Mouse (Mus musculus): ENCODE measurements around the gene Gm44790. TPM values are rescaled to one million over a fixed set of nuclear protein-coding genes. Genes with fewer than 3 reads are reported as not detected.

Gene Gm44790
- polyA plus RNA-seq, 1 experiment from 2014 or later: not detected

- H3K9ac ChIP-seq (ENCODE audit: low read depth, low read length): no peak overlapping the region
- ATAC-seq (ENCODE audit: low read depth): no peak
- H3K36me3 ChIP-seq (ENCODE audit: control insufficient read depth, insufficient read depth): peaks cover 12% of the 10 kb centered on the region
- H3K4me2 ChIP-seq (ENCODE audit: low read depth, low read length): no peak overlapping the region
- no peaks in the 10 kb centered on the region for H3K4me1 ChIP-seq (ENCODE audit: control insufficient read depth, low read depth, low read length)
- WGBS (ENCODE audit: insufficient replicate concordance): 79% methylated on average over 3 of the region's 3 CpGs
- H3K27ac ChIP-seq (ENCODE audit: low read length): no peak overlapping the region
- H3K9me3 ChIP-seq (replicated peaks; ENCODE audit: control insufficient read depth, low read length): no peaks in the 10 kb centered on the region
- H3K27me3 ChIP-seq (ENCODE audit: control insufficient read depth, insufficient read depth, low read depth, low read length): no peaks in the 10 kb centered on the region
- H3K4me3 ChIP-seq (ENCODE audit: low read depth, low read length): no peak overlapping the region
Observed at GRCm38 (mm10) chr6:86419239-86419638, 7.2 kb upstream of the Gm44790 start.

DNA sequence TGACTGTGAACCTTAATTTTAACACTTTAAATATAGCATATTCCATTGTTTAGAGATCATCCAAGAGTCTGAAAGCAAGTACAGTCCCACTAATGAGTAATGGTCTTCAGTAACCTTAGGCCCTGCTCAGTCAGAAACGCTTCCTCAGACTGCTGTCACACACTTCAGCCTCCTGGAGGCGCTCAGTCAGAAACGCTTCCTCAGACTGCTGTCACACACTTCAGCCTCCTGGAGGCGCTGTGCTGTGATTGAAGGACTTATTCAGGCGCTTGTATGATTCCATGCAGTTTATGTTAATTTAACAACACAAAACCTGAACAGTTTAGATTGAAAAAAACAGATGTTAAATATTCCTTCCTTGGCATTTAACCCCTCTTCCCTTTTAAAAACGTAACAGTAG lies 6.0 kb upstream of the Gm44790 start:
- Histone ChIP-seq H3K27me3 (ENCODE audit: control insufficient read depth, insufficient read depth, low read depth, low read length) (no peaks in the 10 kb centered on the region), H3K36me3 (ENCODE audit: control insufficient read depth, insufficient read depth) (peaks cover 12% of the 10 kb centered on the region), H3K4me1 (ENCODE audit: control insufficient read depth, low read depth, low read length) (no peaks in the 10 kb centered on the region), H3K4me2 (ENCODE audit: low read depth, low read length) (no peak overlapping the region), H3K4me3 (ENCODE audit: low read depth, low read length) (no peak overlapping the region), H3K9ac (ENCODE audit: low read depth, low read length) (no peak overlapping the region), H3K27ac (ENCODE audit: low read length) (no peak overlapping the region), H3K9me3 (replicated peaks; ENCODE audit: control insufficient read depth, low read length) (no peaks in the 10 kb centered on the region)
- ATAC-seq (ENCODE audit: low read depth): no peak
- WGBS (ENCODE audit: insufficient replicate concordance): 78% methylated on average over 6 of the region's 6 CpGs

GRCm38 (mm10) chr6:86431531-86431930 lies 5.1 kb downstream of the Gm44790 start:
- H3K4me3 ChIP-seq (ENCODE audit: low read depth, low read length): no peak overlapping the region
- H3K27me3 ChIP-seq (ENCODE audit: control insufficient read depth, insufficient read depth, low read depth, low read length): no peaks in the 10 kb centered on the region
- H3K4me2 ChIP-seq (ENCODE audit: low read depth, low read length): no peak overlapping the region
- H3K27ac ChIP-seq (ENCODE audit: low read length): no peak overlapping the region
- no peak overlapping the region for H3K9ac ChIP-seq (ENCODE audit: low read depth, low read length)
- H3K9me3 ChIP-seq (replicated peaks; ENCODE audit: control insufficient read depth, low read length): no peaks in the 10 kb centered on the region
- no peaks in the 10 kb centered on the region for H3K4me1 ChIP-seq (ENCODE audit: control insufficient read depth, low read depth, low read length)
- ATAC-seq (ENCODE audit: low read depth): no peak
- H3K36me3 ChIP-seq (ENCODE audit: control insufficient read depth, insufficient read depth): peaks cover 7% of the 10 kb centered on the region; the same call in 1 of the 2 replicates
- WGBS (ENCODE audit: insufficient replicate concordance): 86% methylated on average over 3 of the region's 3 CpGs

- H3K4me1 ChIP-seq (ENCODE audit: control insufficient read depth, low read depth, low read length): no peaks in the 10 kb centered on the region; the same call in 1 of the 2 replicates
- 72% methylated on average over 1 of the region's 1 CpGs for WGBS (ENCODE audit: insufficient replicate concordance)
- no peaks in the 10 kb centered on the region for H3K27me3 ChIP-seq (ENCODE audit: control insufficient read depth, insufficient read depth, low read depth, low read length)
- H3K9ac ChIP-seq (ENCODE audit: low read depth, low read length): no peak overlapping the region
- no peak overlapping the region for H3K27ac ChIP-seq (ENCODE audit: low read length)
- H3K4me3 ChIP-seq (ENCODE audit: low read depth, low read length): no peak overlapping the region
- H3K9me3 ChIP-seq (replicated peaks; ENCODE audit: control insufficient read depth, low read length): no peaks in the 10 kb centered on the region
- no peaks in the 10 kb centered on the region; the same call in 1 of the 2 replicates for H3K36me3 ChIP-seq (ENCODE audit: control insufficient read depth, insufficient read depth)
- ATAC-seq (ENCODE audit: low read depth): no peak
- no peak overlapping the region for H3K4me2 ChIP-seq (ENCODE audit: low read depth, low read length)
Observed at GRCm38 (mm10) chr6:86433696-86434095, 7.2 kb downstream of the Gm44790 start.

- peaks cover 8% of the 10 kb centered on the region for H3K4me1 ChIP-seq (ENCODE audit: control insufficient read depth, low read depth, low read length)
- H3K4me3 ChIP-seq (ENCODE audit: low read depth, low read length): peak overlapping the region; percentile 71
- H3K27ac ChIP-seq (ENCODE audit: low read length): peak overlapping the region; percentile 95
- peak overlapping the region; percentile 71 for H3K4me2 ChIP-seq (ENCODE audit: low read depth, low read length)
- WGBS (ENCODE audit: insufficient replicate concordance): 2% methylated on average over 14 of the region's 14 CpGs
- H3K36me3 ChIP-seq (ENCODE audit: control insufficient read depth, insufficient read depth): no peaks in the 10 kb centered on the region; the same call in 1 of the 2 replicates
- peak; percentile 55 for ATAC-seq (ENCODE audit: low read depth)
- H3K27me3 ChIP-seq (ENCODE audit: control insufficient read depth, insufficient read depth, low read depth, low read length): no peaks in the 10 kb centered on the region
- no peaks in the 10 kb centered on the region for H3K9me3 ChIP-seq (replicated peaks; ENCODE audit: control insufficient read depth, low read length)
- peak overlapping the region; percentile 91 for H3K9ac ChIP-seq (ENCODE audit: low read depth, low read length)
Observed at GRCm38 (mm10) chr6:86437711-86438110, 11.3 kb downstream of the Gm44790 start.

GRCm38 (mm10) chr6:86438272-86439118 lies 12.0 kb downstream of the Gm44790 start, which contains the start of gene C87436:
TSS of gene C87436 (plus strand) at chr6:86438374.
- peak within 1 kb of the TSS; percentile 71 for H3K4me3 ChIP-seq (ENCODE audit: low read depth, low read length)
- no peaks in the 10 kb centered on the region for H3K9me3 ChIP-seq (replicated peaks; ENCODE audit: control insufficient read depth, low read length)
- under 1% methylated on average over 59 of the region's 59 CpGs for WGBS (ENCODE audit: insufficient replicate concordance)
- H3K27ac ChIP-seq (ENCODE audit: low read length): peak within 1 kb of the TSS; percentile 95
- H3K36me3 ChIP-seq (ENCODE audit: control insufficient read depth, insufficient read depth): no peaks in the 10 kb centered on the region; the same call in none of the 2 replicates
- no peaks in the 10 kb centered on the region for H3K27me3 ChIP-seq (ENCODE audit: control insufficient read depth, insufficient read depth, low read depth, low read length)
- H3K4me2 ChIP-seq (ENCODE audit: low read depth, low read length): peak within 1 kb of the TSS; percentile 71
- peak; percentile 94 for ATAC-seq (ENCODE audit: low read depth)
- peaks cover 8% of the 10 kb centered on the region for H3K4me1 ChIP-seq (ENCODE audit: control insufficient read depth, low read depth, low read length)
- peak within 1 kb of the TSS; percentile 91 for H3K9ac ChIP-seq (ENCODE audit: low read depth, low read length)

DNA sequence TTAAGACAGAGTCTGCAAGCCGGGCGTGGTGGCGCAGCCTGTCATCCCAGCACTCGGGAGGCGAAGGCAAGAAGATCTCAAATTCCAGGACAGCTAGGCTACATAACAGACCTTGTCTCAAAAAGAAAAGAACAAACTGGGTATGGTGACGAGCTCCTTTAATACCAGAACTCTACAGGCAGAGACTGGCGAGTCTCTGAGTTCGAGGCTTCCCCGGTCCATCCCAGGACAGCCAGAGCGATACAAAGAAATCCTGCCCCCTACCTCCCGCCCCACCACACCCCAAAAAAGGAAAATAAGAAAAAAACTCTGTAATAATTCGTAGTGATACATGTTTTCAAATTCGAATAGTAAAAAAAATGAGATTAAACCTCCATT lies 12.7 kb downstream of the Gm44790 start:
- H3K27ac ChIP-seq (ENCODE audit: low read length): peak overlapping the region; percentile 95
- no peaks in the 10 kb centered on the region for H3K27me3 ChIP-seq (ENCODE audit: control insufficient read depth, insufficient read depth, low read depth, low read length)
- H3K4me3 ChIP-seq (ENCODE audit: low read depth, low read length): peak overlapping the region; percentile 71
- peaks cover 8% of the 10 kb centered on the region for H3K4me1 ChIP-seq (ENCODE audit: control insufficient read depth, low read depth, low read length)
- H3K9ac ChIP-seq (ENCODE audit: low read depth, low read length): peak overlapping the region; percentile 91
- WGBS (ENCODE audit: insufficient replicate concordance): under 1% methylated on average over 13 of the region's 13 CpGs
- no peaks in the 10 kb centered on the region for H3K9me3 ChIP-seq (replicated peaks; ENCODE audit: control insufficient read depth, low read length)
- no peak for ATAC-seq (ENCODE audit: low read depth)
- H3K36me3 ChIP-seq (ENCODE audit: control insufficient read depth, insufficient read depth): peaks cover 6% of the 10 kb centered on the region
- peak overlapping the region; percentile 71 for H3K4me2 ChIP-seq (ENCODE audit: low read depth, low read length)

- Histone ChIP-seq H3K9me3 (replicated peaks; ENCODE audit: control insufficient read depth, low read length) (no peaks in the 10 kb centered on the region), H3K27ac (ENCODE audit: low read length) (no peak overlapping the region), H3K36me3 (ENCODE audit: control insufficient read depth, insufficient read depth) (peaks cover 6% of the 10 kb centered on the region), H3K9ac (ENCODE audit: low read depth, low read length) (peak overlapping the region; percentile 91), H3K4me3 (ENCODE audit: low read depth, low read length) (peak overlapping the region; percentile 71), H3K27me3 (ENCODE audit: control insufficient read depth, insufficient read depth, low read depth, low read length) (no peaks in the 10 kb centered on the region), H3K4me1 (ENCODE audit: control insufficient read depth, low read depth, low read length) (peaks cover 8% of the 10 kb centered on the region), H3K4me2 (ENCODE audit: low read depth, low read length) (peak overlapping the region; percentile 71)
- ATAC-seq (ENCODE audit: low read depth): no peak
- 81% methylated on average over 1 of the region's 1 CpGs for WGBS (ENCODE audit: insufficient replicate concordance)
Observed at GRCm38 (mm10) chr6:86439531-86439930, 13.1 kb downstream of the Gm44790 start.

GRCm38 (mm10) chr6:86441571-86441970 lies 15.1 kb downstream of the Gm44790 start:
- no peaks in the 10 kb centered on the region for H3K27me3 ChIP-seq (ENCODE audit: control insufficient read depth, insufficient read depth, low read depth, low read length)
- H3K9me3 ChIP-seq (replicated peaks; ENCODE audit: control insufficient read depth, low read length): no peaks in the 10 kb centered on the region
- H3K9ac ChIP-seq (ENCODE audit: low read depth, low read length): no peak overlapping the region
- 94% methylated on average over 10 of the region's 10 CpGs for WGBS (ENCODE audit: insufficient replicate concordance)
- no peak for ATAC-seq (ENCODE audit: low read depth)
- H3K27ac ChIP-seq (ENCODE audit: low read length): no peak overlapping the region
- no peak overlapping the region for H3K4me3 ChIP-seq (ENCODE audit: low read depth, low read length)
- H3K36me3 ChIP-seq (ENCODE audit: control insufficient read depth, insufficient read depth): peaks cover 14% of the 10 kb centered on the region
- peaks cover 8% of the 10 kb centered on the region for H3K4me1 ChIP-seq (ENCODE audit: control insufficient read depth, low read depth, low read length)
- no peak overlapping the region for H3K4me2 ChIP-seq (ENCODE audit: low read depth, low read length)
